Mouse (Mus musculus) splenic B cell, adult 2 months (primary cell): Measurements from ENCODE around the gene Kndc1.

Source experiments
- DNase-seq: peaks from one replicate; pipeline ENCODE4 v3.0.0-alpha.2; 2011; ENCODE audit warnings: low read depth, low spot score
- H3K27me3 ChIP-seq: 2 replicates; pipeline ENCODE4 v1.6.1; 2012; ENCODE audit warnings: mild to moderate bottlenecking, low read length, moderate library complexity, mixed read lengths; ENCODE audit not compliant: control insufficient read depth, poor library complexity, insufficient read depth, severe bottlenecking
- H3K36me3 ChIP-seq: 2 replicates; pipeline ENCODE4 v1.6.1; 2012; ENCODE audit warnings: mild to moderate bottlenecking, low read length, moderate library complexity, mixed read lengths; ENCODE audit not compliant: control insufficient read depth, poor library complexity, insufficient read depth, severe bottlenecking

Kndc1 gene

DNA sequence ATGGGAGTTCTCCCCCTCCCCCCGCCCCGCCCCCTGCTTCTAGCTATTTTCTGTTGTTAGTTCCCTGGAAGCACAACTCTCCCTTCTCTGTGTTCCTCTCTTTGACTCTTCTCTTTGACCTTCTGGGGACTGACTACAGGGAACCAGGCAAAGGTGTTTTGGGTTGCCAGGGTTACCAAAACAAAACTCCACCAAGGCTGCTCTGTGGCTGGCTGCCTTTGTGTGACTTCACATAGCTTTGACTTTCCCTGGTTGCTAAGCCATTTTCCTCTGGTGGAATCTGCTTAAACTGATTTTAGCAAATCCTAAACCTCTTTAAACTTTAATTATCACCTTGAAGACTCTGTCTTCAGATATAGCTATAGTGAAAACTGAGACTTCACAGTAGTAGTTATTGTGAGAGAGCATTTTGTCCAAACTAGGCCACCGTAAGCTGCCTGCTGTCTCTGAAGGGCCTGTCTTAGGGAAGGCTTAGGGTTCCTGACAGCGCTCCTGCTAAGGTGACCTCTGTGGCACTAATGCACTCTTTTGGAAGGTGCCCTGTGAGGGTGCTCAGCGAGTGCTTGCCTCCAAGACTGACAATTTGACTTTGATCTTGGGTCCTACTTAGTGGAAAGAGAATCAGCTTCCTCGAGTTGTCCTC lies 57.6 kb downstream of the Kndc1 start:
- H3K27me3 ChIP-seq: no peaks in the 10 kb centered on the region
- no peaks in the 10 kb centered on the region for H3K36me3 ChIP-seq
- DNase-seq: peak; percentile 40

DNA sequence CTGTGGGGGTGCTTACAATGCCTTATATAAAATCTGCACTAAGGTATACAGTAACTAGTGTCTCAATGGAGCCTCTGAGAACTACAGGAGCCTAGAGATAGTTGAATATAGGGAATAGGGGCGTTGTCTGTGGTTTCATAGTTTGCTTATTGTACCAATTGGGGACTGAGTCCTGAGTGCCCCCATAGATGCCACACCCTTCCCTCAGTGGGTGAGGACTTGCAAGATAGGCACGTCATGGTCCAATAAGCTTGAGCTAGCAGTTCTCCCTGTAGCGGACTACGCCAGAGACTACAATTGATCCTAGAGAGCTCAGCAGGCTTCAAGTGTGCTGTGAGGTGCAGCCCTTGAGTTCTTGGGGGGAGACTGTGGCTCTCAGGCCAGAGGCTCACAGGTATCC lies 61.0 kb downstream of the Kndc1 start:
- no peak for DNase-seq
- Histone ChIP-seq H3K27me3 (no peaks in the 10 kb centered on the region), H3K36me3 (no peaks in the 10 kb centered on the region)

DNA sequence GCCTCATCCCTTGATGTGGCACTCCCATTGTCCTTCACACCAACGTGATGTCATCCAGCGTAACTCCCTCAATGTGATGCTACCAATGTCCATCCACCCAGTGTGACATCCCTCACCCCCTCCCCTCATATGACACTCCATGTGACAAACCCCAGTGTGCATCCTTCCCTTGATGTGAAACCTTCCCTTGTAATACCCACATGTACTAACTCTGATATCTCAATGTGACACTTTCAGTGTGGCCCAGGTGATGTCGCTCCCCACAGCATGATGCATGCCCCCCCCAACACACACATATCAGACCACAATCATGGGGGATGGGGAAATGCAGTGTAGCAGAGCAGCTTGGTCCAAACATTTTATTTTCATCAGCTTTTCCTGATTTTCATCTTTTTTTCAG lies 62.2 kb downstream of the Kndc1 start:
- no peak for DNase-seq
- Histone ChIP-seq H3K36me3 (no peaks in the 10 kb centered on the region), H3K27me3 (no peaks in the 10 kb centered on the region)

DNA sequence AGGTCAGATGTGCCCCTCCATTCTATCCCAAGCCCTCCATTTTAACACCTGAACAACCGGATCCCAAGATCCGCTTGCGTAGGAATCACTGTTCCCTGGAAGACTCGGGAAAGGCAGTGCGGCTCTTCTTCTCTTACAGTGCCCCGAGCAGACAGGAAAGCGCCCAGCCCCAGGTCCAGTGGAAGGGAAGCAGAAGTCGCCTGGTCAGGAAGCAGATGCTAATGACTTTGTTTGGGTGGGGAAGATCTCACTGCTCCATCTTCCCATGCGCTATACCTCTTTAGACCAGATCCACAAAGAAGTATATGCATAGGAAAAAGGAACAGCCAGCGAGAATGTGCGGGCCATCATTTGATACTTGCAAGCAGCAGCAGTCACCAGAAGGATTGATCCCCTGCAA lies 62.9 kb downstream of the Kndc1 start:
- no peaks in the 10 kb centered on the region for H3K27me3 ChIP-seq
- H3K36me3 ChIP-seq: no peaks in the 10 kb centered on the region
- DNase-seq: no peak

DNA sequence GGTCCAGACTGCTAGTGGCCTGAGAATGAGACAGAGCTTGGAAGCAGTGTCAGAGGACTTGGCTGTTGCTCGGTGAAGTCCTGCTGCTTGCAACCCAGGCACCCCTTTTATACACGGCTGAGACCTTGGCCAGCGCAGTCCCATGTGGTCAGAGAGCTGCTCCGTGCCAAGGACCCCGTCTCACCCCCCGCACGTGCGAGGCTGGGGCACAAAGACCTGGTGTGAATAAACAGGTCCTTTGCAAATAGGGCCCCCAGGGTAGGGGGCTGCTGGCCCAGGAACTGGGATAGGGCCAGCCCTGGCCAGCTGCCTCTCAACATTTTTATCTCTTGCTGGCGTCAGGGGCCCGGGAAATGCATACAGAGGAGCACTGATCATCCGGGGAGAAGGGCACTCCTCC lies 63.5 kb downstream of the Kndc1 start:
- DNase-seq: no peak
- Histone ChIP-seq H3K36me3 (no peaks in the 10 kb centered on the region), H3K27me3 (no peaks in the 10 kb centered on the region)

DNA sequence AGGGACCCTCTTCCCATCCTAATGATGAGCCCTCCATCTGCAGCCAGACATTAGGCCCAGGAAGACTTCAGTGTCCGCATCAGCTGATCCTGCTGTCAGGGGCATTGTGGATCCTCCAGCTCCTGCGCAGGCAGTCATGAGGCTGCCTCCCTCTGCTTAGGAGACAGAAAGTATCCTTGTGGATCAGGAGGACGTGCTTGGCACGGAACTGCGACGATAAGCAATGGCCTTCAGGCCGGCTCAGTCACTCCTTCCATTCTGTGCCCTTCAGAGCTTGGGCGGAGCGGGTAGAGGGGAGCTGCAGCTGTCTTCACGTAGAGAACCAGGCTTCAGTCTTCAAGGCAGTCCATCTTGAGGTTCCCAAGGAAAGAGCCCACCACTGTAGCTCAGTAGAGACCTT lies 66.6 kb downstream of the Kndc1 start:
- no peak for DNase-seq
- H3K36me3 ChIP-seq: no peaks in the 10 kb centered on the region

DNA sequence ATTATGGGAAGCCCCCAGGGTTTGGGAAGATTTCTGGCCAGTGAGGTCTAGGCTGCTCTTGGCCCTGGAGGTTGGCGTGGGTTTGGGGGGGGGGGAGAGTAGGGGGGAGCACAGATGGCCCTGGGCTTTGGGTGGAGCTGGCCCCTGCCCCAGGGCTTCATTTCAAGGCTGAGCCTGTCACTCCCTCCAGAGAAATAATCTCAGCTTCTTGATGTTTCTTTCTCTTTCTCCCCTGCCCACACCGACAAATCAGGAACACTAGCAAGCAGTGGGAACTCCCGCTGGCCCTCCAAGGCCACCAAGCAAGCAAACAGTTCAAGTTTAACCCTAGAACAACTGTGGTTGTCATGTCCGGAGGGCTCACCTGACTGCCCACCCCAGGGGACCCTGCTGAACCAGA lies 69.3 kb downstream of the Kndc1 start:
- no peaks in the 10 kb centered on the region for H3K27me3 ChIP-seq
- H3K36me3 ChIP-seq: no peaks in the 10 kb centered on the region
- no peak for DNase-seq

More for the DNA sequence above, 66.6 kb downstream of the Kndc1 start:
- H3K27me3 ChIP-seq: no peaks in the 10 kb centered on the region

DNA sequence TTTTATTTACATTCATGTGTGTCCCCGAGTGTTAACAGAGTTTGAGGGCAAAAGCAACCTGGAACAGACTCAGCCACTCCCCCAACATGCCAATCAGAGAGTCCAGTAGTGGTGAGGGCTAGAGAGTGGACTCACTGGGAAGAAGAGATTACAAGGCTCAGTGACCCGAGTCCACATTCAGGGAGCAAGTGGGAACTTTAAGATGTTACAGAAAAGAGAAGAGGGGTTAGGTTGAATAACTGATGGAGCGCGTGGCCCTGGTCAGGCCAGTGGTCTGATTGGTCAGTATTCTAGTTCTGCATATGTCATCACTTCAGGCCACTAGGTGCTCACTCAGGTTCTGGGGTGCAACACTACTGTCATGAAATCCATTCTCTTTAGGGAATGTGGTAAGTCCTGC lies 72.7 kb downstream of the Kndc1 start:
- Histone ChIP-seq H3K36me3 (no peaks in the 10 kb centered on the region), H3K27me3 (no peaks in the 10 kb centered on the region)
- DNase-seq: no peak

DNA sequence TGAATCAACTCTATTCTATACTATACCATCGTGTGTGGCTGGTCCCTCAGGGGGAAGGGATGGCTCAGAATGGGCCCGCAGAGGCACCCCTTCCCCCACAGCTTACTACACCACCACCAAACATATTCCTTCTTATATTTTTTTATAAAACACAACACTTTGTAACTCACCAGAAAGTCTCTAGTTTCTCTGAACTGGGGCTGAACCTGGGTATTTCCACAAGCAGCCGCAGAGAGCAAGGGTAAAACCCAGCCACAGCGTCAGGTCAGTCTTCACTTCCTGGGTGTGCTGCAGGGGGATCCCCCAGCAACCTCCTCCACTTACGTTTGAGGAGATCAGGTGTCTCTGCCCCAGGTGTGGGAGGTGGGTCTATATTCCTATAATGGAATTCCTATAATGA lies 73.9 kb downstream of the Kndc1 start:
- peak; percentile 87 for DNase-seq
- H3K27me3 ChIP-seq: no peaks in the 10 kb centered on the region
- H3K36me3 ChIP-seq: no peaks in the 10 kb centered on the region

DNA sequence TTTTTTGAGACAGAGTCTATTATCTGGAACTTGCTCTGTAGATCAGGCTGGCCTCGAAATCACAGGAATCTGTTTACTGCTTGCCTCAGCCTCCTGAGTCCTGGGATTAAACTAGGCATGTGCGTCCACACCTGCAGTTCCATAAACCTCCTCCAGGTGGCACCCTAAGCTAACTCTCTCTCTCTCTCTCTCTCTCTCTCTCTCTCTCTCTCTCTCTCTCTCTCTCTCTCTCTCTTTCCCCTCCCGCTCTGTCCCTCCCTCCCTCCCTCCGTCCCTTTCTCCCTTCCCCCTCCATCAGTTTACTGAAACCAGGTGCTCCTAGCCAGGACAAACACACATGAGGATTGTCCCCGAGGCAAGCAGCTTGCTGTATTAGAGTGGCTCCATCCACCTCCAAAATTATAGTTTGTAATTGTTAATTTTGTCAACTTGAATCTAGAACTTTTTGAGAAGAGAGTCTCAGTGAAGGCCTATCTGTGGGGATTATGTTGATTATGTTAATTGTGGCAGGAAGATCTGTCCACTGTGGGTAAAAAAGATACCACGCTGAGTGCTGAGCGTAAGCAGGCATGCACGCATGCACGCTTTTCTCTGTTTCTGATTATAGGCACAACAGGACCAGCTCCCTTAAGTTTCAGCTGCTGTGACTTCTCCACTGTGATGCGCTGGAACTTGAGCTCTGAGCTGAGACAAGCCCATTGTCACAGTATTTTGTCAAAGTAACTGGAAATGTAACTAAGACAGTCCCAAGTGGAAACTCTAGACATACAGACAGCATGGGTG lies 75.0 kb downstream of the Kndc1 start:
- no peaks in the 10 kb centered on the region for H3K36me3 ChIP-seq
- peak; percentile 88 for DNase-seq
- H3K27me3 ChIP-seq: no peaks in the 10 kb centered on the region

DNA sequence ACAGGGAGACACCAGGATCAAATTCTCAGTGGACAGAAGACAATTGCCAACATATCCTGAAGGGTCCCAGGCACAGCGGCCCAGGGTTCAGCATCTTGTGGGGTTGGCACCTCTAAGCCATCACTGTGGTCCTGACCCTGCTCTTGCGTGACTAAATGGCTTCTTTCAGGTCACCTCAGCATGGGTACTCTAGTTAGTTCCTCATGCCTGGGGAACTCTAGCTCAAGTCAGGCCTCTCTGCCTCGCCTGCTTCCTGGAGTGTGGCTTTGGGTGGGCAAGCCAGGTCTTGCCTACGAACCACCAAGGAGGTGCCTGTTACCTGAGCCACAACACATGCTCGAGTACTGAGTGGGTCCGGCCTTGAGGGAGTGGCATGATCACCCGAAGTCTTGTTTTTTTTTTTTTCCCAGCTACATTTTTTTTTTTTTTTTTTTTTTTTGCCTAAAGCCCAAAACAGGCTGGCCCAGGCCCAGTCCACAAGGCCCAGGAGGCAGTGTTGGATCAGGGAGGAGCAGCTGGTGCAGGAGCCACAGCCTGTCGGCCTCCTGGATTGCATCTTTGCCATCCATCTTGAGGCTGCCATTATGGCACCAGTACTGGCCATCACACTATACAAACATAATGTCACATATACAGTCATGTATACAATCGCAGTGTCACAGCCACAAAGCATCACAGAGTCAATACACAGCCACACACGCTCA lies 75.9 kb downstream of the Kndc1 start:
- peak; percentile 49 for DNase-seq
- Histone ChIP-seq H3K36me3 (no peaks in the 10 kb centered on the region), H3K27me3 (no peaks in the 10 kb centered on the region)

DNA sequence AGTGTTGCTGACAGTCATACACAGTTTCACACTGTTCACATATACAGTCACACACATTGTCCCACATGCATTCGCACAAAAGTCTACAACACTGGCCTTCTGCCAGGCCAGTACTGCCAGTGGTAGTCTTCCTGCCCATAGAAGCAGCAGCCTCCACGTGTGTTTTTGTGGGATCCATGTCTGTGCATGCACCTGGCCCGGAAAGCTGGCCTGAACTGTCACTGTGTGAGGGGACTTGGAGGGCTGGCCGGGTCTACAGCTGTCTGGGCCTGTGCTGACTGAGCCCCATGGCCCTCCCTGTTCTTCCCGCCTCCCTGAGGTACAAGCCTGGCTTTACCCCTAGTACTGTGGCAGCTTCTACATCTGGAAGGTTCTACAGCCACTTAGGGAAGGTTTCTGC lies 76.5 kb downstream of the Kndc1 start:
- Histone ChIP-seq H3K36me3 (no peaks in the 10 kb centered on the region), H3K27me3 (no peaks in the 10 kb centered on the region)
- no peak for DNase-seq

DNA sequence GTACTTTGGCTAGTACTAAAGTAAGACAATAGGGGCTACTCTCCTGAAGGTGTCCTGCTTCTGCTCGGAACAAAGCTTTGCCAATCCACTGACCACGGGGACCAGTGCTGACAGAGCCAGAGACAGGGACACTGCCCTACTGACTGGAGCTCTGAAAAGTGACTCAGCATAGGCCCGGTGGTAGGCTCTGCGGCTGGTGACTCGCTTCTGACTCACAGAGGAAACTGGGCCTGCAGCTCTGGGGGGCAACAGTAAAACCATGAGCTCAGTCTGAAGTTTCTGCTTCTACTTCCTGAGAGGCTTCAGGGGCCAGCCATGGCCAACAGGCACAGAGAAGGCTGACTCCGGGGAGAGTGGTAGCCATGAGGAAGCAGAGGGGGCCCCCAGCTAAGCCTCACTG lies 76.9 kb downstream of the Kndc1 start:
- no peak for DNase-seq
- no peaks in the 10 kb centered on the region for H3K36me3 ChIP-seq
- H3K27me3 ChIP-seq: no peaks in the 10 kb centered on the region

DNA sequence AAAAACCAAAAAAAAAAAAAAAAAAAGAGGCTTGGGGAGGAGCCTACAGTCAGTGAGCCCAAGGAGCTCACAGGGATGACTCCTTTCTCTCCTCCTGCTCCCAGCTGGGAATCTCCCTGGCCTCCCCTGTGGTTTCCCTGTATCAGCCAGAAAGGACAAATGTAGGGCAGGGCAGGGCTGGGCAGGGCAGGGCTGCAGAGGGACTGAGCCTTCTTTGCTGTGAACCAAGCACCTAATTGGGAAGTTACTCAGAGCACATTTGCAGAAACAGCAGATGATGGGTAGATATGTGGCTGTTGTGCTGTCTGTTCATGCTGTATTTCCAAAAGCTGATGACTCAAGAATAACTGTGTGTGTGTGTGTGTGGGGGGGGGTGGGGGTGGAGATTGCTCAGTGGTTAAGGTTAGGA lies 78.4 kb downstream of the Kndc1 start:
- Histone ChIP-seq H3K36me3 (no peaks in the 10 kb centered on the region), H3K27me3 (no peaks in the 10 kb centered on the region)
- DNase-seq: no peak

DNA sequence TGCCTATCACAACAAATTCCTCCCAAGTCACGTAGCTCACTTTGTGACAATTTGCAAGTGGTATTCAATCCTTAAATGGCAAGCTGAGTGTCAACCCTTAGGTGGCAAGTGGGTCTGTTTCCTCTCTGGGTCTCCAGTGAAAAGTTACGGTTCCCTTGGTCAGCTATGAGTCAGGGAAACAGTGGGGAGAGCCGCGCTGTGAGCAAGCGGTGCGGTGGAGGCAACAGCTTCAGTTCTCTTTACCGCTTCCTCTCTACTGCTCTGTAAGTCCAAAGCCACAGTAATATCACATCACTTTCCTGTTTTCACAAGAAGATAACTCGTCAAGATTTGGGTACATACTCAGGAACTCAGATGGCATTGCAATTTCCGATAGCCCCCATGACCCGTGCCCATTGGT lies 79.8 kb downstream of the Kndc1 start:
- DNase-seq: peak; percentile 57
- Histone ChIP-seq H3K27me3 (no peaks in the 10 kb centered on the region), H3K36me3 (no peaks in the 10 kb centered on the region)
